Mouse (Mus musculus) urinary bladder, postnatal 10 days (tissue): ENCODE data around the gene Igfn1.

ENCODE experiments used
- DNase-seq: peaks from one replicate; pipeline ENCODE4 v3.0.0; 2022; ENCODE audit warnings: low spot score

Igfn1 gene

GRCm38 (mm10) chr1:136007211-136008158 is 1.3 kb upstream of the Igfn1 start, which contains the start of gene Tmem9:
Gene Tmem9, plus strand, starts transcription at chr1:136008150.
- DNase-seq, result no peak

- DNase-seq, result no peak
These were observed 4.7 kb downstream of the Igfn1 start for GRCm38 (mm10) chr1:136001438-136001837.

- no peak for DNase-seq
These were observed 6.3 kb downstream of the Igfn1 start for GRCm38 (mm10) chr1:135999720-136000287.

- DNase-seq, result no peak
These were observed 8.6 kb downstream of the Igfn1 start for GRCm38 (mm10) chr1:135997537-135997936.

- no peak for DNase-seq
These were observed 12.7 kb downstream of the Igfn1 start for GRCm38 (mm10) chr1:135993470-135993869.

- DNase-seq, result no peak
These were observed 16.3 kb downstream of the Igfn1 start for GRCm38 (mm10) chr1:135989876-135990275.

GRCm38 (mm10) chr1:135984105-135984504 is 22.0 kb downstream of the Igfn1 start:
- no peak for DNase-seq

- DNase-seq, result no peak
These were observed 33.6 kb downstream of the Igfn1 start for GRCm38 (mm10) chr1:135972576-135972975.

- DNase-seq, result no peak
These were observed 35.7 kb downstream of the Igfn1 start for GRCm38 (mm10) chr1:135970486-135970885.

- no peak for DNase-seq
These were observed 38.4 kb downstream of the Igfn1 start for GRCm38 (mm10) chr1:135967739-135968138.

GRCm38 (mm10) chr1:135964561-135964960 is 41.6 kb downstream of the Igfn1 start:
- DNase-seq, result no peak

- no peak for DNase-seq
These were observed 43.0 kb downstream of the Igfn1 start for GRCm38 (mm10) chr1:135963177-135963576.

GRCm38 (mm10) chr1:135958483-135958882 is 47.7 kb downstream of the Igfn1 start:
- no peak for DNase-seq

GRCm38 (mm10) chr1:135948871-135949270 is 57.3 kb downstream of the Igfn1 start:
- DNase-seq, result no peak

- no peak for DNase-seq
These were observed 59.9 kb downstream of the Igfn1 start for GRCm38 (mm10) chr1:135946247-135946646.

- no peak for DNase-seq
These were observed 60.4 kb downstream of the Igfn1 start for GRCm38 (mm10) chr1:135945711-135946110.

GRCm38 (mm10) chr1:135944526-135945259 is 61.4 kb downstream of the Igfn1 start:
- DNase-seq, result peak; percentile 36

GRCm38 (mm10) chr1:135943713-135944112 is 62.4 kb downstream of the Igfn1 start:
- no peak for DNase-seq

GRCm38 (mm10) chr1:135942116-135942515 is 64.0 kb downstream of the Igfn1 start:
- DNase-seq, result no peak

- DNase-seq, result no peak
These were observed 64.7 kb downstream of the Igfn1 start for GRCm38 (mm10) chr1:135941259-135942006.

GRCm38 (mm10) chr1:135936091-135936490 is 70.1 kb downstream of the Igfn1 start:
- DNase-seq, result no peak
